Mouse (Mus musculus) kidney, postnatal 10 days (tissue): ENCODE results near the gene Prss34.

Source experiments
- DNase-seq: peaks from one replicate; pipeline ENCODE4 v3.0.0; 2021; ENCODE audit warnings: mixed read lengths

Prss34 gene

DNA sequence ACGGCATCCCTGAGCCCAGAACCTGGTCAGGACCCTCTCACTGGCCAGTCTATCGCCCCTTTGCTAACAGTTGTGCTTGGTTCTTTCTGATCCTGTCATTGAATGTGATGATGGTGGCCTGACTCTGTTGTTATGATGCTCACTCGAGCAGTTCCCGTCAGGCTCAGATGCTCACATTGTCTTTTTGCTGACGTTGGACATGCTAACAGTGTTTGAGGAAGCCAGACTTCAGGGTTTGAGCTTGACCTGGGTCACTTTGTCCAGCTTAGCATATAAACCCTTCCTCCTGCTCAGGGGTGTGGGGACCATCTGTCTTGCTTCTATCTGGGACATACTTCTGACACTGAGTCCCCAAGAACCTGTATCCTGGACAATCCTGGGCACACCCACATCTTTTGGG lies 20.2 kb downstream of the Prss34 start, which contains the start of gene Prss29:
Gene Prss29, plus strand, starts transcription at position 301 of the 400 bp plus-strand sequence.
- no peak for DNase-seq

DNA sequence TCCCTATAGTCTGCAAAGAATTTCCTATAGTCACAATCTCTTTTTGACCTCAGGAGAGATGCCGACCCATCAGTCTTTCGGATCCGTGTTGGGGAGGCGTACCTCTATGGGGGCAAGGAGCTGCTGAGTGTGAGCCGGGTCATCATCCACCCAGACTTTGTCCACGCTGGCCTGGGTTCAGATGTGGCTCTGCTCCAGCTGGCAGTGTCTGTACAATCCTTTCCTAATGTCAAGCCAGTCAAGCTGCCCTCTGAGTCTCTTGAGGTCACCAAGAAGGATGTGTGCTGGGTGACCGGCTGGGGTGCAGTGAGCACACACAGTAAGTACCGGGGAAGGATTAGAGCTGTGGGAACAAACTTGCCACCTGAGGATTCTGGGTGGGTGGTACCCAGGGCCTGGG lies 22.6 kb downstream of the Prss34 start:
- DNase-seq, result no peak

DNA sequence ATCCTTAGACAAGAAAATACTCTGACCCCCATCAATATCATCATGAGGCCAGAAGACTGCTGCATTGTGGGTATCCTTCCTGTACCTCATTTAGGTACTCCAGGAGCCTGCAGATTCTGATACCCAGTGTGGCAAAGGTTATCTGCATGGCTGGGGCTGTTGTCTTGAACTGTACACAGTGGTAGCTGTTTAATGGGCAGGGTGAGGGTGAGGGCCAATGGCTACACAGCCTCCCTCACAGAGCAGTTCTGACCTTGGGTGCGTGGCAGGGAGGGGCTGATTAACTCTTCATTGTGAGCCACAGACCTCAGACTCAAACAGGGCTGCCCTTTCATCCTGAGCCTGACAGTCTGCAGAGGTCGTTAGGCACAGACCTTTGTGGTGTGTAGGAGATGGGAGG lies 24.7 kb downstream of the Prss34 start:
- no peak for DNase-seq

DNA sequence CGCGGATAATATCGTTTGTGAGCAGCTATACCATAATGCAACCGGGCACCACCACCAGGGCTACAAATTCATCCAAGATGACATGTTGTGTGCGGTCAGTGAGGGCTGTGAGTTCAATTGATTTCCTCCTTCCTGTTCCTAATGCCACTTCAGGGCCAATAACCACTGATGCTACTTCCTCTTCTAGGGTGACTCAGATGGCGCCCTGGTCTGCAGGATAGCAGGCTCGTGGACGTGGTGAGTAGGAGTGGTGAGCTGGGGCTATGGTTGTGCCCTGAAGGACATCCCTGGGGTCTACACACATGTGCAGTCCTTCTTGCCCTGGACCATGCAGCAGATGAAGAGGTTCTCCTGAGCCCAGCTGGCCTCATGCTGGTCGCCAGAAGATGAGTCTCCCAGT lies 34.1 kb downstream of the Prss34 start:
- no peak for DNase-seq

DNA sequence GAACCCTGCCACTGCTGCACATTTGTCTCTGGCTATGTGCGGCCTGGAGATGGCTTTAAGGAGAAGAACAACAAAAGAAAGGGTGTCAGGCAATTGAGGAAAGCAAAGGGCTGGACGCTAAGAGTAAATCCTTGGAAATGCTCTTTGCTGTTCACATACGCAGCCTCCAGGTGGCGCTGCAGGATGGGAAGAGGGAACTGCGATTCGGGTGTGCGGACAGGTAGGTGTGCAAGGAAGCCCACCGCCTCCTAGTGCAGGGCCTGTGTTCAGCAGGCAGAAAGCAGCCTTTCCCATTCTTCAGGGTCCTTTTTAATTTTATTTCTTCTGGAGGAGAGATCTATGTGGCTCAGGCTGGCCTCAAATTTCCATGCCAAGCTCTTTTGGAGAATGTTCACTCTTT lies 35.7 kb downstream of the Prss34 start:
- peak; percentile 77 for DNase-seq

GRCm38 (mm10) chr17:25338218-25338617 lies 40.0 kb downstream of the Prss34 start:
- DNase-seq, result peak; percentile 26

DNA sequence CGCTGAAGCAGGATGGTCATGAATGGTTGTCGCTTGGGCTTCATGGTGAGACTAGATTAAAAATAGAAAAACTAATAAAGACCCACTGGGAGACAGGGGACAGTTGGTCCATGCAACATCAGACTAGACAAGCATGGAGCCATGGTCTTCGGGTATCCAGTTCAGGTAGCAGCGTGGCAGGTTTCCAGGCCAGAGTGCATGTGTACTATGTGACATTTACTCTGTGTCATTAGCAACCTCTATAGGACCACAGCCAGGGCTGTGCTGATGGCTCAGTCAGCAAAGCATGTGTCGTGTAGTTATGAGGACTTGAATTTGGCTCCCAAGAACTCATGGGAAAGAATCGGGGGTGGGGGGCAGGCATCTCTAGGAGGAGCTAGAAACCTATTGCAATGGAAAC lies 41.8 kb downstream of the Prss34 start:
- no peak for DNase-seq

- DNase-seq, result peak; percentile 32
These were observed 43.3 kb downstream of the Prss34 start for GRCm38 (mm10) chr17:25341490-25341889.

GRCm38 (mm10) chr17:25345462-25345861 lies 47.3 kb downstream of the Prss34 start, which contains the start of gene Tpsab1:
Tpsab1 (minus strand) TSS chr17:25345562.
- no peak for DNase-seq
